Mouse (Mus musculus) v-Abl transformed pro-B cells (cell line): ENCODE data around the gene Gm17409.

Experiments used
- in situ Hi-C, 2 experiments: fragments of 400-800 bp; cut with MboI; formaldehyde crosslinking; loops; one replicate each; pipeline ENCODE4 v1.15.1; 2025; ENCODE audit not compliant: unreplicated experiment in 2 of 2

Gene Gm17409

GRCm38 (mm10) chr2:58469816-58470215 lies at the start of gene Gm17409:
Gene Gm17409, plus strand, starts transcription at chr2:58470116.
- in situ Hi-C loops: loop anchor here (10.0 kb wide), 3 partner anchors 415 to 965 kb away; partner anchors contain the start of gene Ermn (in 1 of the 2)

GRCm38 (mm10) chr2:58423319-58423718 lies 46.6 kb upstream of the Gm17409 start:
- in situ Hi-C loops: loop anchor here (10.0 kb wide), 2 partner anchors 239 to 269 kb away; no protein-coding TSS in a partner anchor

DNA sequence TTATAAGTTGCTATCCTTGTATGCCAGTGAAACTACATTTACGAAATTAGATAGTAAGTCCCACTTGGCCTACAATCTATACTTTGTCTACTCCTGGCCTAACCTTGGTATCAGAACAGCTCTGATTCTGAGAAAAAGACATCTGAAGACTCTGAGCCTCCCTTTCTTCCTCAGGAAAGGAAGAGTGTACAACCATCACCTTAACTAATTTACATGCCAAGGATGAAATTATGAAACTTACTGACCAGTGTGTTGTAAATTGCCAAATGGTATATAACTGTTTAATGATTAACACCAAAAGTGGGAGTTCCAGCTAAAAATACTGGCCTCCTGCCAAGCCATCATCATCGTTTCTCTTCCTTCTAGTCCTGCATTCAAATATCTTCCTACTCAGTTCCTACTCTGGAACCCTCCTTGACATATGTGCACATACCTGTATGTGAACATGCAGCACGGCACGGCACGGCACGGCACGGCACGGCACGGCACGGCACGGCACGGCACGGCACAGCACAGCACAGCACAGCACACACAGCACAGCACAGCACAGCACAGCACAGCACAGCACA lies 44.4 kb upstream of the Gm17409 start:
- in situ Hi-C loops: loop anchor here (10.0 kb wide), 2 partner anchors 241 to 271 kb away; no protein-coding TSS in a partner anchor

GRCm38 (mm10) chr2:58432211-58432610 lies 37.7 kb upstream of the Gm17409 start:
- in situ Hi-C loops: no loop called here

GRCm38 (mm10) chr2:58433317-58433716 lies 36.6 kb upstream of the Gm17409 start:
- in situ Hi-C loops: no loop called here

GRCm38 (mm10) chr2:58434438-58434837 lies 35.5 kb upstream of the Gm17409 start:
- in situ Hi-C loops: no loop called here

GRCm38 (mm10) chr2:58435507-58435906 lies 34.4 kb upstream of the Gm17409 start:
- in situ Hi-C loops: no loop called here

DNA sequence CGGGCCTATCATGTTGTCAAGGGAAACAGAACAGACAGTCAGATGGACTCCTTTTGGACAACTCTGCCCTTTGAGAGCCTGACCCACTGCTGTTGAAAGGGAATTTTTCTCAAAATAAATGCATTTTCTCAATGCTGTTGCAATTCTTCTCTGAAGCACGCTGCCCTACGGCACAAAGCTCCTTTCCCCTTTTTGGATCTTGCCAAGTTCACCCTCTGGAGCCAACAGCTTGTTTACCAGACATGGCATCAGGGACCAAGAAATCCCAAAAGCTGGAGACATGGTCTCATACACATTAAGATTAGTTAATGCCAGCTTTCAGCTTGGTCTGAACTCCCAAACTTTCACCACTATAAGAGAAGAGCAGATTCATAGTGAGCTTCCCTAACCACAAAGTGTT lies 33.0 kb upstream of the Gm17409 start:
- in situ Hi-C loops: no loop called here

DNA sequence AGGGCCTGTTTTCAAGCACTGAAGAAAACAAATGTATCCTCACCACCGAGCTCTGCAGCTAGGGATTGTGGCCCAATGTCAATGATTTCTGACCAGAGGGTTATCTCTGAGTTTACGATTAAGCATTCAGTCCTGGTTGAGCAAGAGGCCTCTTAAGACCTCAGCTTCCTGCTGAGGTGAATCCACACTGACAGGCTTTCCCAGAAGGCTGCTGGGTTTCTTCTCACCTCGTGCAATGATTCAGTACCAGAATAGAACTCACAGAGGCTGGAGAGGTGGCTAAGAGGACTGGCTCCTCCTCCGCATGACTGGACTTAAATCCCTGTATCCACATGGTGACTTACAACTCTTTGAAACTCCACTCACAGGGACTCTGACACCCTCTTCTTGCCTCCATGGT lies 26.8 kb upstream of the Gm17409 start:
- in situ Hi-C loops: no loop called here

DNA sequence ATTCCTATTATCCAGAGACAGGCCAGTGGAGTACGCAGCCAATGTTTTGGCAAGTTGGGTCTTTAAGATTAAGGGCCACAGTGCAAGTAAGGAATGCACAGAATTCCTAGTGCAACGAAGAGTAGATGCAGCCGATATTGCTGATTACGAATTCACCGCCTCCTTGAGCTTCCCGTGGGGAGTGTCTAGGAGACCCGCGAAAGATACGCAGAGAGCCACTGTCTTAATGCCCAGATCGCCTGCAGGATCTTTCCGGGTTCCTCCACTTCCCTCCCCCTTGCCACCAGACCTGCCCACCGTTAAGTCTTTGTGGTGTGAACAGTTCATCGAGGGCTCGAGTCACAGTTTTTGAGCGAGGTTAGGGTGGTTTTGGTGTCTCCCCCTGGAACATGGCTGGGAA lies 22.9 kb upstream of the Gm17409 start:
- in situ Hi-C loops: no loop called here

- in situ Hi-C loops: no loop called here
Measured at GRCm38 (mm10) chr2:58454095-58454865, 15.6 kb upstream of the Gm17409 start.

- in situ Hi-C loops: loop anchor here in 1 of 2 experiments (5.0 kb wide), 1 partner anchor 255 kb away; no protein-coding TSS in a partner anchor
Measured at GRCm38 (mm10) chr2:58456843-58457487, 13.0 kb upstream of the Gm17409 start.

DNA sequence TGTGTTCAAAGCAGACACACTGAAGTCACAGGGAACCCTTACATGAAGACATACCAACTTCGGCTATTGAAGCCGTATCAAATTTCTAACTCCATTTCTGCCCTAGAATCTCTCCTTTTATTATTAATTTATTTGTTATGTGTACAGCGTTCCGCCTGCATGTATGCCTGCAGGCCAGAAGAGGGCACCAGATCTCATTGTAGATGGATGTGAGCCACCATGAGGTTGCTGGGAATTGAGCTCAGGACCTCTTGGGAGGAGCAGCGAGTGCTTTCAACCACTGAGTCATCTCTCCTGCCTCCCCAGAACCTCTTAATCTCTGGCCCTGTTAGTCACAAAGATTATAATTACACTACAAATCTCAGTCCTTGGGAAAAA lies 12.4 kb upstream of the Gm17409 start:
- in situ Hi-C loops: loop anchor here in 1 of 2 experiments (5.0 kb wide), 1 partner anchor 255 kb away; no protein-coding TSS in a partner anchor

- in situ Hi-C loops: loop anchor here in 1 of 2 experiments (5.0 kb wide), 1 partner anchor 257 kb away; no protein-coding TSS in a partner anchor
Measured at GRCm38 (mm10) chr2:58458820-58459371, 11.0 kb upstream of the Gm17409 start.

DNA sequence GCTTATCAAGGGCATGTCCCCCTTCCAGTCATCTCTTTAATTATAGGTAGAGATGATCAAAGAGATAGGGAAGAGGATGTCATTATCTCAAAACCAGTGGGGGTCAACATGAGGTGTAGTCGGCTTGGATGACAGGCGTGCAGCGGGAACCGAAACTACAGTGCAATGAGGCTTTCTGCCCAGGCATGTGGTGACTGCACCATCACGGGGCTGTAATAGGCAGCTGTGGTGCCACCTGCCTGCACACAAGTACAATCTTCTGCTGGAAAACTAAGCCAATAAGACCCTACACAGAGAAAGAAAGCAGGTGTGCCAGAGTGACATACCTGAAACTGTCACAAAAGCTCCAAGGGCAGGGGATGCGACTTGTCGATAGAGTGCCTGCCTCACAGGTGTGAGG lies 374 bp downstream of the Gm17409 start:
- in situ Hi-C loops: loop anchor here (10.0 kb wide), 2 partner anchors 435 to 965 kb away; no protein-coding TSS in a partner anchor

GRCm38 (mm10) chr2:58475578-58475977 lies 5.7 kb downstream of the Gm17409 start:
- in situ Hi-C loops: loop anchor here (5.0 to 10.0 kb wide), 5 partner anchors 92 to 959 kb away; partner anchors contain the start of genes Acvr1 (in 1 of the 2) and Upp2 (in 1 of the 2)

- in situ Hi-C loops: loop anchor here (5.0 to 10.0 kb wide), 5 partner anchors 90 to 958 kb away; partner anchors contain the start of genes Acvr1 (in 1 of the 2) and Upp2 (in 1 of the 2)
Measured at GRCm38 (mm10) chr2:58476956-58477715, 7.2 kb downstream of the Gm17409 start.

DNA sequence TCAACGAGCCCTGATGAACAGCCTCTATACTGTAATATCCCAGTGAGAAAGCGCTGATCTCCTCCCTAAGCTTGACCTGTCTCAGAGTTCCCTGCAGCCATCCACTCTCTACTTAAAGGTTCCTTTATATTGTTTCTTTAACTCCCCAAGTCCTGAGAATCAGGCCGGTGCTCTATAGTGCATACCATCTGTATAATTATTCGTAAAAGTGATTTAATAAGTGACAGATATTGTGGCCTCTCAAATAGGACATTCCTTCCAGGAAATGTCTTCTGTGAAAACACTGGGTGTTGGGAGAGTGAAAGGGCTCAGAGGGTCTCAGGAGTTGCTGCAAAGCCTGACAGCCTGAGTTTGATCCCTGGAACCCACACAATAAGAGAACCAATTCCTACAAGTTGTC lies 8.2 kb downstream of the Gm17409 start:
- in situ Hi-C loops: loop anchor here (5.0 to 10.0 kb wide), 5 partner anchors 89 to 957 kb away; partner anchors contain the start of genes Acvr1 (in 1 of the 2) and Upp2 (in 1 of the 2)

GRCm38 (mm10) chr2:58479536-58479935 lies 9.6 kb downstream of the Gm17409 start:
- in situ Hi-C loops: loop anchor here (5.0 to 10.0 kb wide), 5 partner anchors 88 to 955 kb away; partner anchors contain the start of genes Acvr1 (in 1 of the 2) and Upp2 (in 1 of the 2)

DNA sequence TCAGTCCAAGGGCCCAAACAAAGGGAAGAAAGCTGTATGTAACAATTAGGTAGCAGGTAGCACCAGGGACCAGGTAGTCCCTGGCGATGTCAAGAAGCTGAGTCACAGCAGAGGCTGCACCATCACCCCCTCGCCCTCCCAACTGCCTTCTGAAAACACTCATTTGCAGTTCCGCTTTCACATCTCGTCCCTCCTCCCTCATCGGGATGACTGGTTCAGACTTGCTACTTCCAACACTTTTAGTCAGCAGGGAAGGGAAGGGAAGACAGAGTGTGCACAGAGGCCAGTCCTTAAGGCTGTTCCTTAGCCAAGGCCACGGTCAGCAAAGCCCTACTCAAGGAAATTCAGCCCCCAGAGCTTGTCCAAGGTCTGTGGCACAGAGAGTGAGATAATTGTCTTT lies 10.8 kb downstream of the Gm17409 start:
- in situ Hi-C loops: no loop called here
